Mouse (Mus musculus): Measurements from ENCODE around the gene Mms19. TPM values are rescaled to one million over a fixed set of nuclear protein-coding genes. Genes with fewer than 3 reads are reported as not detected.
"Not testable (repeated sequence)": the region's sequence is repeated elsewhere in the genome, so short reads cannot be mapped to it uniquely, and the experiment has no call there.

Mms19 gene
- polyA plus RNA-seq, 1 experiment, result 54.9 TPM

- TF ChIP-seq POLR2A (IDR thresholded peaks at IDR 0.05; ENCODE audit: borderline replicate concordance, insufficient read depth, low read length), result no peak
- TF ChIP-seq CTCF (IDR thresholded peaks at IDR 0.05; ENCODE audit: borderline replicate concordance, insufficient read depth, low read depth, low read length), result no peak
- no peak for DNase-seq
- Histone ChIP-seq H3K4me3 (replicated peaks; ENCODE audit: insufficient read depth, low read depth, low read length) (no peak overlapping the region), H3K27ac (ENCODE audit: insufficient read depth, low read length) (no peak overlapping the region), H3K27me3 (ENCODE audit: control insufficient read depth, insufficient read depth, low read length) (no peaks in the 10 kb centered on the region), H3K4me1 (ENCODE audit: control insufficient read depth, insufficient read depth, low read length) (no peaks in the 10 kb centered on the region)
- WGBS, result 79% methylated on average over 5 of the region's 5 CpGs
Observed at GRCm38 (mm10) chr19:41920412-41921067, 60.4 kb downstream of the Mms19 start.

DNA sequence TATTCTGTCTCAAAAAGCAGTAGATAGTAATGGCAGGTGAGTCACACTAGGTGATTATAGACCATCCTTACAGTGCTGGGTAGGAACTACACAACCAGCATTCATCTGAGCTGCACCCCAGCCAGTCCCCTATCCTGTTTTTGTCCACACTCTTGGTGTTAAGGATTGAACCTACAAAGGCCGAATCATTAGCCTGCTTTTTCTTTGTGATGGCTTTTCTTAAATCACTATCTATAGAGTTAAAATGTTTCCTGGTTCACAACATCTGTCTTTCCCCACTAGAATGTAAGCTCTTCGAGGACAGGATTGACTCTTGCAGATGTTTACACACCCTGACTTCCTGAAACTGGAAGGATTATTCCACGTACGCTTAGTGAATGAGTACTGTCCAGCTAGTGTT is 61.5 kb downstream of the Mms19 start:
- no peak overlapping the region for H3K4me3 ChIP-seq (replicated peaks; ENCODE audit: insufficient read depth, low read depth, low read length)
- no peaks in the 10 kb centered on the region for H3K27me3 ChIP-seq (ENCODE audit: control insufficient read depth, insufficient read depth, low read length)
- TF ChIP-seq POLR2A (IDR thresholded peaks at IDR 0.05; ENCODE audit: borderline replicate concordance, insufficient read depth, low read length) (no peak), CTCF (IDR thresholded peaks at IDR 0.05; ENCODE audit: borderline replicate concordance, insufficient read depth, low read depth, low read length) (no peak)
- no peaks in the 10 kb centered on the region for H3K4me1 ChIP-seq (ENCODE audit: control insufficient read depth, insufficient read depth, low read length)
- no peak for DNase-seq
- no peak overlapping the region for H3K27ac ChIP-seq (ENCODE audit: insufficient read depth, low read length)
- 80% methylated on average over 4 of the region's 4 CpGs for WGBS

- Histone ChIP-seq H3K4me3 (replicated peaks; ENCODE audit: insufficient read depth, low read depth, low read length) (no peak overlapping the region), H3K27me3 (ENCODE audit: control insufficient read depth, insufficient read depth, low read length) (no peaks in the 10 kb centered on the region), H3K4me1 (ENCODE audit: control insufficient read depth, insufficient read depth, low read length) (no peaks in the 10 kb centered on the region), H3K27ac (ENCODE audit: insufficient read depth, low read length) (no peak overlapping the region)
- no peak for TF ChIP-seq POLR2A (IDR thresholded peaks at IDR 0.05; ENCODE audit: borderline replicate concordance, insufficient read depth, low read length)
- TF ChIP-seq CTCF (IDR thresholded peaks at IDR 0.05; ENCODE audit: borderline replicate concordance, insufficient read depth, low read depth, low read length), result no peak
- no peak for DNase-seq
- WGBS, result 89% methylated on average over 4 of the region's 4 CpGs
Observed at GRCm38 (mm10) chr19:41916853-41917252, 64.1 kb downstream of the Mms19 start.

GRCm38 (mm10) chr19:41915294-41915693 is 65.7 kb downstream of the Mms19 start:
- Histone ChIP-seq H3K4me3 (replicated peaks; ENCODE audit: insufficient read depth, low read depth, low read length) (no peak overlapping the region), H3K27ac (ENCODE audit: insufficient read depth, low read length) (no peak overlapping the region), H3K4me1 (ENCODE audit: control insufficient read depth, insufficient read depth, low read length) (no peaks in the 10 kb centered on the region), H3K27me3 (ENCODE audit: control insufficient read depth, insufficient read depth, low read length) (no peaks in the 10 kb centered on the region)
- DNase-seq, result no peak
- WGBS, result 93% methylated on average over 3 of the region's 3 CpGs
- no peak for TF ChIP-seq POLR2A (IDR thresholded peaks at IDR 0.05; ENCODE audit: borderline replicate concordance, insufficient read depth, low read length)
- TF ChIP-seq CTCF (IDR thresholded peaks at IDR 0.05; ENCODE audit: borderline replicate concordance, insufficient read depth, low read depth, low read length), result no peak

- not testable (repeated sequence) for H3K4me1 ChIP-seq (ENCODE audit: control insufficient read depth, insufficient read depth, low read length); H3K27ac ChIP-seq (ENCODE audit: insufficient read depth, low read length); H3K4me3 ChIP-seq (replicated peaks; ENCODE audit: insufficient read depth, low read depth, low read length); H3K27me3 ChIP-seq (ENCODE audit: control insufficient read depth, insufficient read depth, low read length); DNase-seq
Observed at GRCm38 (mm10) chr19:41914592-41914882, 66.4 kb downstream of the Mms19 start.

GRCm38 (mm10) chr19:41913774-41914591 is 67.0 kb downstream of the Mms19 start:
- WGBS, result 37% methylated on average over 6 of the region's 6 CpGs
- Histone ChIP-seq H3K27me3 (ENCODE audit: control insufficient read depth, insufficient read depth, low read length) (no peaks in the 10 kb centered on the region), H3K27ac (ENCODE audit: insufficient read depth, low read length) (no peak overlapping the region), H3K4me1 (ENCODE audit: control insufficient read depth, insufficient read depth, low read length) (no peaks in the 10 kb centered on the region), H3K4me3 (replicated peaks; ENCODE audit: insufficient read depth, low read depth, low read length) (peak overlapping the region; percentile 39)
- TF ChIP-seq POLR2A (IDR thresholded peaks at IDR 0.05; ENCODE audit: borderline replicate concordance, insufficient read depth, low read length) (no peak), CTCF (IDR thresholded peaks at IDR 0.05; ENCODE audit: borderline replicate concordance, insufficient read depth, low read depth, low read length) (no peak)
- no peak for DNase-seq

GRCm38 (mm10) chr19:41912121-41913080 is 68.6 kb downstream of the Mms19 start:
- Histone ChIP-seq H3K27me3 (ENCODE audit: control insufficient read depth, insufficient read depth, low read length) (no peaks in the 10 kb centered on the region), H3K27ac (ENCODE audit: insufficient read depth, low read length) (peak overlapping the region; percentile 79), H3K4me3 (replicated peaks; ENCODE audit: insufficient read depth, low read depth, low read length) (peak overlapping the region; percentile 100), H3K4me1 (ENCODE audit: control insufficient read depth, insufficient read depth, low read length) (no peaks in the 10 kb centered on the region)
- WGBS, result under 1% methylated on average over 53 of the region's 53 CpGs
- DNase-seq, result peak; percentile 62 to 66
- no peak for TF ChIP-seq POLR2A (IDR thresholded peaks at IDR 0.05; ENCODE audit: borderline replicate concordance, insufficient read depth, low read length)
- no peak for TF ChIP-seq CTCF (IDR thresholded peaks at IDR 0.05; ENCODE audit: borderline replicate concordance, insufficient read depth, low read depth, low read length)

All from cerebellum, adult 2 months (tissue).